Comparison of ENCODE assay signal across 24 mouse cellular contexts in the genomic region with DNA sequence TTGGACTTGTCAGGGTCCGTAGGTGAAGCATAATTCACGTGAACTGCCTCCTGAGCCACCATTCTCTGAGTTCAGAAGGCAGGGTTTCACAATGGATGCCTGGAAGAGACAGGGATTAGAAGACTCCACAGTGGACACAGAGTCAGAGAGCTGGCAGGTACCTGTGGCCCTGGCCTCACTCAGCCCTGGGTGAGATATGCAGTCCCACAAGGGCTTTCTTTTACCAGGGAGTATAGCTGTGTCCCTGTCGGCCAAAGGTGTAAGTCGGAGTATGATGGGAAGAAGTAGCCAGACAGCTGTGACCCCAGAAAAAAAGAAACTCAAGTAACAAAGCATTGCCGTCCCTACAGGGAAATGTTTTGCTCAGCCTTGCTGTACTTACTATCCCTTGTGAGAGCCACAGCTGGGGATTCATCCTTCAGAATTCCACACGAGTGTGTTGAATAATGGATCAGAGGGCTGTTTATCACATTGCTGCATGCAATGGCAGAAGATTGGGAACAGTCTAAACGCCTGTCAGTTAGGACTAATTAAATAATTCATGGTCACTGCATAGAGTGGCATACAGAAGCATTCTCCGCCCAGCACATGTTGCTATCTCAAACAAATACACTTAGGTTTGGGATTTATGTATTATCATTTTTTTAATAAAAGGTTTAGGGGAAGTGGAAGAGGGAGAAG. TPM values are rescaled to one million over a fixed set of nuclear protein-coding genes. Genes with fewer than 3 reads are reported as not detected.
DNase-seq lines count a peak whose midpoint lies in the region; ATAC-seq and TF ChIP-seq lines count a peak whose summit lies in the region.
"Had no signal": no experiment of that assay in that cellular context is flagged by ENCODE, and none has a peak within 500 bp of the region (broad histone marks: within the 10 kb centered on the region; RNA-seq: fewer than 3 reads in every experiment).

No protein-coding gene starts in this region.

- no peak overlapping the region for H3K9ac ChIP-seq in heart, embryonic 11.5 days (ENCODE audit: low read depth, low read length)
- no peak overlapping the region for H3K9ac ChIP-seq in midbrain, embryonic 12.5 days (replicated peaks)
- H3K9ac ChIP-seq in hindbrain, postnatal 0 days (replicated peaks; ENCODE audit: low read length): no peak overlapping the region
- H3K9ac ChIP-seq: embryonic facial prominence, embryonic 13.5 days; heart, embryonic 15.5 days had no signal

- H3K27ac ChIP-seq in heart, embryonic 10.5 days: peak overlapping the region; percentile 76
- no peak overlapping the region for H3K27ac ChIP-seq in heart, embryonic 11.5 days (ENCODE audit: low read depth, low read length)
- H3K27ac ChIP-seq in midbrain, embryonic 12.5 days (replicated peaks): no peak overlapping the region
- no peak overlapping the region for H3K27ac ChIP-seq in midbrain, embryonic 10.5 days (replicated peaks)
- no peak overlapping the region for H3K27ac ChIP-seq in hindbrain, postnatal 0 days
- H3K27ac ChIP-seq: embryonic facial prominence, embryonic 13.5 days; limb, embryonic 10.5 days had no signal

- H3K4me1 ChIP-seq in heart, embryonic 10.5 days: peaks cover 44% of the 10 kb centered on the region
- H3K4me1 ChIP-seq in heart, embryonic 11.5 days (ENCODE audit: control insufficient read depth, insufficient read depth, low read length): peaks cover 29% of the 10 kb centered on the region
- peaks cover 4% of the 10 kb centered on the region; the same call in 1 of the 2 replicates for H3K4me1 ChIP-seq in midbrain, embryonic 12.5 days
- peaks cover 21% of the 10 kb centered on the region for H3K4me1 ChIP-seq in midbrain, embryonic 10.5 days
- H3K4me1 ChIP-seq in hindbrain, postnatal 0 days (ENCODE audit: insufficient read depth, low read length): no peaks in the 10 kb centered on the region

- no peak for TF ChIP-seq CTCF in hindbrain, postnatal 0 days (IDR thresholded peaks at IDR 0.05; ENCODE audit: low read depth)

- DNase-seq in heart, embryonic 10.5 days (ENCODE audit: low spot score): peak; percentile 41
- no peak for DNase-seq in midbrain, embryonic 10.5 days (ENCODE audit: low spot score)
- DNase-seq in hindbrain, postnatal 0 days (ENCODE audit: low spot score): peak; percentile 8
- DNase-seq in retina, postnatal 1 day: peak; percentile 73
- DNase-seq in embryo, embryonic 10 days (ENCODE audit: low spot score): no peak
- DNase-seq: cerebellum, adult 18-20 months; cerebellum, postnatal 14 days; heart, postnatal 36 days; kidney, adult 8-10 months; kidney, postnatal 10 days; liver; lung, postnatal 4 days; thymus, adult 18-20 months; thymus, postnatal 36 days had no signal

- H3K27me3 ChIP-seq in heart, embryonic 10.5 days (ENCODE audit: insufficient read depth, poor library complexity, severe bottlenecking): no peaks in the 10 kb centered on the region
- no peaks in the 10 kb centered on the region for H3K27me3 ChIP-seq in heart, embryonic 11.5 days (ENCODE audit: control insufficient read depth, insufficient read depth, low read length)
- peaks cover 4% of the 10 kb centered on the region; the same call in 1 of the 2 replicates for H3K27me3 ChIP-seq in midbrain, embryonic 12.5 days
- H3K27me3 ChIP-seq in midbrain, embryonic 10.5 days (ENCODE audit: low read depth, poor library complexity, severe bottlenecking): peaks cover 38% of the 10 kb centered on the region
- no peaks in the 10 kb centered on the region for H3K27me3 ChIP-seq in hindbrain, postnatal 0 days (ENCODE audit: insufficient read depth, low read length)
- H3K27me3 ChIP-seq: embryonic facial prominence, embryonic 13.5 days; heart, embryonic 15.5 days; Patski had no signal

- 60% methylated on average over 8 of the region's 8 CpGs for WGBS in heart, embryonic 10.5 days
- 59% methylated on average over 8 of the region's 8 CpGs for WGBS in heart, embryonic 11.5 days (ENCODE audit: insufficient replicate concordance)
- WGBS in midbrain, embryonic 12.5 days: 57% methylated on average over 8 of the region's 8 CpGs
- WGBS in midbrain, embryonic 10.5 days: 77% methylated on average over 8 of the region's 8 CpGs
- 40% methylated on average over 8 of the region's 8 CpGs for whole genome bisulfite sequencing in hindbrain, postnatal 0 days

- no peaks in the 10 kb centered on the region for H3K36me3 ChIP-seq in heart, embryonic 10.5 days
- no peaks in the 10 kb centered on the region for H3K36me3 ChIP-seq in heart, embryonic 11.5 days (ENCODE audit: control insufficient read depth, insufficient read depth, low read length)
- H3K36me3 ChIP-seq in midbrain, embryonic 12.5 days: no peaks in the 10 kb centered on the region
- no peaks in the 10 kb centered on the region for H3K36me3 ChIP-seq in midbrain, embryonic 10.5 days
- no peaks in the 10 kb centered on the region for H3K36me3 ChIP-seq in hindbrain, postnatal 0 days (ENCODE audit: insufficient read depth, low read length)
- H3K36me3 ChIP-seq: embryonic facial prominence, embryonic 13.5 days; heart, embryonic 15.5 days; limb, embryonic 10.5 days had no signal

- ATAC-seq in heart, embryonic 11.5 days (replicated peaks; ENCODE audit: insufficient number of reproducible peaks, low FRiP score, low TSS enrichment): no peak
- ATAC-seq in midbrain, embryonic 12.5 days (ENCODE audit: low FRiP score, low read depth): peak; percentile 47
- no peak for ATAC-seq in hindbrain, postnatal 0 days
- ATAC-seq in cerebellum, adult (ENCODE audit: insufficient number of reproducible peaks, low FRiP score, low TSS enrichment): no peak
- ATAC-seq: inflammation-experienced regulatory T-cells, adult 6 months; Patski had no signal

- H3K9me3 ChIP-seq in heart, embryonic 10.5 days: no peaks in the 10 kb centered on the region
- no peaks in the 10 kb centered on the region for H3K9me3 ChIP-seq in heart, embryonic 11.5 days (replicated peaks; ENCODE audit: control insufficient read depth, low read length)
- no peaks in the 10 kb centered on the region for H3K9me3 ChIP-seq in midbrain, embryonic 12.5 days
- no peaks in the 10 kb centered on the region for H3K9me3 ChIP-seq in midbrain, embryonic 10.5 days (replicated peaks)
- no peaks in the 10 kb centered on the region for H3K9me3 ChIP-seq in hindbrain, postnatal 0 days (ENCODE audit: low read length)
- H3K9me3 ChIP-seq: embryonic facial prominence, embryonic 13.5 days; heart, embryonic 15.5 days; limb, embryonic 10.5 days had no signal

- no peak overlapping the region for H3K4me3 ChIP-seq in heart, embryonic 10.5 days
- no peak overlapping the region for H3K4me3 ChIP-seq in heart, embryonic 11.5 days (ENCODE audit: low read depth, low read length)
- H3K4me3 ChIP-seq in midbrain, embryonic 12.5 days: no peak overlapping the region
- no peak overlapping the region for H3K4me3 ChIP-seq in midbrain, embryonic 10.5 days
- H3K4me3 ChIP-seq in hindbrain, postnatal 0 days (ENCODE audit: low read length): no peak overlapping the region
- H3K4me3 ChIP-seq: embryonic facial prominence, embryonic 13.5 days; erythroblast, embryonic 14.5 days; heart, embryonic 15.5 days; limb, embryonic 10.5 days; myocyte had no signal

- no peak overlapping the region for H3K4me2 ChIP-seq in heart, embryonic 11.5 days
- no peak overlapping the region for H3K4me2 ChIP-seq in midbrain, embryonic 12.5 days (replicated peaks)
- H3K4me2 ChIP-seq in hindbrain, postnatal 0 days (ENCODE audit: low read depth, low read length): no peak overlapping the region
- H3K4me2 ChIP-seq: embryonic facial prominence, embryonic 13.5 days; heart, embryonic 15.5 days had no signal

RNA-seq across cellular contexts. Expression of a gene that starts 59.3 kb away (rescaled TPM):
- polyA plus RNA-seq in heart, embryonic 10.5 days (2016; fragmentation: Nextera tagmentation; extraction: Ambion mirVana): 78.4 and 85.9 TPM in 2 replicates
- 91.5 and 97.7 TPM in 2 replicates for polyA plus RNA-seq in heart, embryonic 11.5 days (2014; fragmentation: Nextera tagmentation; extraction: Ambion mirVana)
- polyA plus RNA-seq in midbrain, embryonic 12.5 days (2016; fragmentation: Nextera tagmentation; extraction: Ambion mirVana): 122 and 125 TPM in 2 replicates
- 98.2 and 106 TPM in 2 replicates for polyA plus RNA-seq in midbrain, embryonic 10.5 days (2016; fragmentation: Nextera tagmentation; extraction: Ambion mirVana)
- total RNA-seq in hindbrain, postnatal 0 days (2014; rRNA removed): 32.9 and 34.8 TPM in 2 replicates
- polyA plus RNA-seq in hindbrain, postnatal 0 days (2015; fragmentation: Nextera tagmentation; extraction: Ambion mirVana): 56.8 and 56.9 TPM in 2 replicates

Comparison
In these comparisons a context has a peak if more than half of its experiments do, and no peak if none do; other contexts are left out.
1. DNase-seq: peak in heart, embryonic 10.5 days (single experiment), hindbrain, postnatal 0 days (single experiment) and retina, postnatal 1 day (single experiment); none in midbrain, embryonic 10.5 days (single experiment) and embryo, embryonic 10 days (single experiment).